Mouse (Mus musculus): Measurements from ENCODE around the gene Hs3st5.
"Not testable (repeated sequence)": the region's sequence is repeated elsewhere in the genome, so short reads cannot be mapped to it uniquely, and the experiment has no call there.

Gene Hs3st5

DNA sequence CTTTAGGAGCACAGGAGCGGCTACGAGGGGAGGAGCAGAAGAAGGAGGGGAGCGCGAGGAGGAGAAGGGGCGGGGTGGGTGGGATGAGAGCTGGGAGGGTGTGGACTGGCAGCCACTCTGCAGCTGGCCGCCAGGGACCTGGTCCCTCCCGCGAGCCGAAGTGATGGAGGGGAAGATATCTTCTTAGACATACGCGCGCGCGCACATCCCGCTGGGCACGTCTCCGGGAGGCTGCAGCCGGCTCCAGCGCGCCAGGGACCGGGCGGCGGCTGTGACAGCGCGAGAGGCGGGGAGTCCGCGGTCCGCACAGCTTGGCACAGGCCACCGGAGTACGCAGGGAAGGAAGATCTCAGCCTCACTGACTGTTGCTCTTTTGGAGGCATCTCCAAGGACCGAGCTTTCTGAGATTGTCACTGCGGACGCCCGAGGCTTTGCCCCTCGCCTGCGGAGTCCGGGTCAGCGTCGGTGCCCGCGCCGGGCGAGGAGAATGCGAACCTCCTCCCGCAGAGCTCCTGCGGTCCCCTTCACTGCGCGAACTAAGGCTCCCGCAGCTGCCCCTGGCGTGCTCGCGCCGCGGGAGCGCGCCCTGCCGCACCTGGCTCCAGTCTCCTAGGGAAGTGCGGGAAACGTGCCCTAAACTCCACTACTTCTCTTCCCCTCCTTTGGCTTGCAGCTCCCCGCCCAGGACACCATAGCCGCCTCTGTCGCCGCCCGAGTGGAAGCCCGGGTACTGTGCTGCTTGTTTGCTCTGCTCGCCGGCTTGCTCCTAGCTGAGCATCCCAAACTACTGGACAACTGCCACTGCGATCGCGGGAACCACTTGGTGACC is at the start of gene Hs3st5:
Gene Hs3st5, plus strand, starts transcription at position 88 of the 829 bp plus-strand sequence.
- peak; percentile 32 for DNase-seq

DNA sequence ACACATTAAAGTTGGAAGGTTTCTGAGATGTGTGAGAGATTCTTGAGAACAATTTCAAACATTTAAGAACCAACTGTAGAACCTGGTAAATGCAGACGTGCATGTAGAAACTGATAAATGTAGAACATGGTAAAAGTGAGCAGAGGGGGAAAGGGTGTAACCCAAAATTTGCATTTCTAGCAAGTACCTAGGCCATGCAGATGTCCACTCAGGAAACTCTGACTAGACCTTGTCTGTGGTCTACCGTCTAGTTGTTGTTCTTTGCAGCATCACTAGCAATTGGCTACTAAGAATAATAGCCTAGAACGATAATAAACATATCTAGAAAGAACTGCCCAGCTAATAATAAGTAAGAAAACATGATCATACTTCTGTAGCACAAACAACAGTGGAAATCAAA is 38.0 kb upstream of the Hs3st5 start:
- DNase-seq: no peak

- no peak for DNase-seq
Measured at GRCm38 (mm10) chr10:36471135-36471534, 35.5 kb upstream of the Hs3st5 start.

DNA sequence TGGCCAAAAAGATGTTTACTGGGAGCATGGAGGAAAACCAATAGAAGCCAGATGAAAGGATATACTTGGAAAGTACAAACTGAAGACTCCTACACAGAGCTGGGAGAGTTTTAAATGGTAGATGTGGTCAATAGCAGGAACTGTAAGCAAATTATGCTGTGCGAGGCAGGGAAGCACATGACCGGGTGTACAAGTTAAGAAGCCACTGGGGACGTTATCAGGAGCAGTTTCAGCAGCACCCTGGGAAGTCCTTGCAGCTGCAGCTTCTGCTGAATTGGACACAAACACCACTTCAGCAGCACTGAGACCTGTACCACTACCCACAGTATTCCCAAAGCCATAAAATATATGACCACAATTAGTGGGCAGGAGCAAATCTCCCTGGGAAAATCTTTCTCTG is 31.8 kb upstream of the Hs3st5 start:
- no peak for DNase-seq

DNA sequence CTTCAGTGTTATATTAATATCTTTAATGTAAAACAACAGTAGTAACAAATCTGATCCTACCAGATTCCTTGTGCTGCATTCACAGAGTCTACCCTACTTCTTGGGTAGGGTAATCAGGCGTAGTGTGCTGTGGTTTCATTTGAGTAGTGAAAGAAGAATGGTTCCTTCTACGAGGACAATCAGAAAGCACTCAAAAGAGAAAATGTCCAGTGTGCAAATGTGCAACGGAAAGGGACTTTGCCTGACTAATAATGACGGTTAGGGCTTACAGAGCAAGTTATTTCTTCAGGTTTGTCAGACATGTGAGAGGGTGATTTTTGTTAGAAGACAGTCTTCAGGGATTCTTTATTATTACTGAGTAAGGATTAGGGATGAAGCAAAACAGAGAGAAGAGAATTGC is 29.1 kb upstream of the Hs3st5 start:
- DNase-seq: no peak

DNA sequence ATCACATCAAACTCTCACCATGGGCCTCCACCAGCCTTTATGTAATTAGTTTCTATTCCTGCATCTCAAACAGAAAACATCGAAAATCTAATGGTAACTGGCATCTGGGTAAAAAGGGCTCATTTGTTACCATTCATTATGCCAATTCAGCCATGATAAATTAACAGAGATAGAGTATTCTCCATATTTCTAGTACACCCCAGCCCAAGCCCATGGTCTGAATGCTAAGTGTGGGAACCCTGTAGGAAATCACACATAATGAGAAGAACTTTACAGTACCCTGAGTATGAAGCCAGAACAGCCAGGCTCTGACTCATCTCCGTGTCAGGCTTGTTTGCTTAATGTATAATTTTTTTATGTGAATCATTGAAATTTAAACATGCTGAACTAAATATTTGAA is 23.3 kb upstream of the Hs3st5 start:
- DNase-seq: no peak

- no peak for DNase-seq
Measured at GRCm38 (mm10) chr10:36484011-36484410, 22.6 kb upstream of the Hs3st5 start.

- DNase-seq: no peak
Measured at GRCm38 (mm10) chr10:36484728-36485300, 21.8 kb upstream of the Hs3st5 start.

- DNase-seq: no peak
Measured at GRCm38 (mm10) chr10:36493566-36493965, 13.0 kb upstream of the Hs3st5 start.

DNA sequence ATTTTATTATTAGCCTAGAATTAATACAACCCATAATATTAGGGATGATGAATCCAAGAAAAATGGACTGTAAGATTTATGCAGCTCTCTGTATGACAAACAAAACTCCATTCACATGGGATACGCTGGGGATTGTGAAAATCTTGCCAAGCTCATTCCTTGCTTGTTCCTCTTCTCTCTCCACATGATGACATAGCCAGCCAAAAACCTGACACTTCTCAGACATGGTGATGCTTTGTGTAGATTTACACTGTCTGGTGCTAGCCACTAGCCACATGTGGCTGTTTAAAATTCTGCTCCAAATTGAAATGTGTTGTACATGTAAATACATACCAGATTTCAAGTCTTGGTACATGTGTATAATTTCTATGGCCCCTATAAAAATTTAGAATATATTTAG is 6.9 kb upstream of the Hs3st5 start:
- no peak for DNase-seq

DNA sequence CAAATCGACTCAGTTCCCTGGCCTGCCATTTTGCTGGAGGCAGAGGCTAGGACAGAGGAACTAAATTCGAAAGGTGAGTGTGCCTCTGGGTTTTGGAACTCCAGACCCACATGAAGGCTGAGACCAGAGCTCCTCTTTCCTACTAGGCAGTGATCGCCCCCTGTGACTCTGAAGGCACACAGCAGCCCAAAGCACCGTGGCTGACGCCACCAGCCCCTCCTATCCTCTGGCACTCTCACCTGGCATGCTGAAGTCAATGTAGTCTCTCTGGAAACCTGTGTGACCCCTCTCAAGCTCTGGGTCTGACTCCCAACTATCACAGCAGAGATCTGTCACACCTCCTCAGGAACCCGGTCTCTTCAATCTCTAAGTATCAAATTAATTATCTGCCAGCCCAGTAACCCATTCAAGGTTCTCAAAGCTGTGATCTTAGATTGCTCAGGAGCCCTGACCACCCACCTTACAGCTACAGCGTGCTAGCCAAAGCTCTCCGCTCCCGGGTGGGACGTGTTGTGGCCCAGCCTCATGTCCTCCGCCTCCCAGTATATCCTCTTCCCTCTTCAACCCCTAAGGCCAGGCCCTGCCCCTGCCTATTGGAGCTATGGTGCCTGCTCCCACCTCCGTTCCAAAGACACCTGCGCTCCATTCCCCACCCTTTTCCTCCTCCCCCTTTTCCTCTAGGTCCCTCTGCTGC is 434 bp upstream of the Hs3st5 start:
- DNase-seq: no peak

DNA sequence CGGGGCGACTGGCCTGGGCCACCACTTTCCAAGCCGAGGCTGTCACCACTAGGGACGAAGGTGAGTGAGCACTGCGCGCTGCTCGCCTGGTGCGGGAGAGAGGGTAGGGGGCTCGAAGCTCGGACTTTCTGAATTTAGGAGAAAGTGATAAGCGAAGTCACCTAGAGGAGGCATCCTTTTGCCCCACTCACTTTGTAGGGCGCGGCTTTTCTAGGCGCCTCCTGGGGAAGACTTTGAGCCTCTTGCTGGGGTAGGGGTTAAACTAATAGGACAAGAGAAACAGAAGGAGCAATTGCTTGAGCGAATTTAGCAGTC is 899 bp downstream of the Hs3st5 start:
- no peak for DNase-seq

- DNase-seq: no peak
Measured at GRCm38 (mm10) chr10:36507991-36508546, 1.5 kb downstream of the Hs3st5 start.

GRCm38 (mm10) chr10:36509477-36509876 is 2.9 kb downstream of the Hs3st5 start:
- DNase-seq: no peak

- DNase-seq: no peak
Measured at GRCm38 (mm10) chr10:36523881-36524280, 17.3 kb downstream of the Hs3st5 start.

- DNase-seq: no peak
Measured at GRCm38 (mm10) chr10:36533633-36534335, 27.2 kb downstream of the Hs3st5 start.

- DNase-seq: no peak
Measured at GRCm38 (mm10) chr10:36546622-36547021, 40.0 kb downstream of the Hs3st5 start.

DNA sequence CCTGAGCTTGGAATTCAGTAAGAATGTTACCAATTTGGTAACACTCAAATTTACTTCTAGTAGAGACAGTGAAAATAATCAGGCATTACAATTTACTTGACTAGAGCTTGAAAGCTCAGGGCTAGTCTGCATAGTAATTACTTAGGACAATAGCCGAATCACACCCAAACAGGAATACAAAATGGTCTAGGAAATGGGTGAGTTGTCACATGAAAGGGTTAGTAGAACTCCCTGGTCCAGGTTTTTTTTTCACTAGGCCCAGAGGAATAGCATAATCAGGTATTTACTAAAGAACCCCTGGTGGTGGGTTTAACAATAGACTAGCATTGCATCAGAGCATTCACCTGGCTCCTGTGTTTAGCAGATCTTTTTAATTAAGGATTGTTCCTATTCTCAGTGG is 41.1 kb downstream of the Hs3st5 start:
- not testable (repeated sequence) for DNase-seq

- DNase-seq: no peak
Measured at GRCm38 (mm10) chr10:36554057-36554456, 47.4 kb downstream of the Hs3st5 start.

DNA sequence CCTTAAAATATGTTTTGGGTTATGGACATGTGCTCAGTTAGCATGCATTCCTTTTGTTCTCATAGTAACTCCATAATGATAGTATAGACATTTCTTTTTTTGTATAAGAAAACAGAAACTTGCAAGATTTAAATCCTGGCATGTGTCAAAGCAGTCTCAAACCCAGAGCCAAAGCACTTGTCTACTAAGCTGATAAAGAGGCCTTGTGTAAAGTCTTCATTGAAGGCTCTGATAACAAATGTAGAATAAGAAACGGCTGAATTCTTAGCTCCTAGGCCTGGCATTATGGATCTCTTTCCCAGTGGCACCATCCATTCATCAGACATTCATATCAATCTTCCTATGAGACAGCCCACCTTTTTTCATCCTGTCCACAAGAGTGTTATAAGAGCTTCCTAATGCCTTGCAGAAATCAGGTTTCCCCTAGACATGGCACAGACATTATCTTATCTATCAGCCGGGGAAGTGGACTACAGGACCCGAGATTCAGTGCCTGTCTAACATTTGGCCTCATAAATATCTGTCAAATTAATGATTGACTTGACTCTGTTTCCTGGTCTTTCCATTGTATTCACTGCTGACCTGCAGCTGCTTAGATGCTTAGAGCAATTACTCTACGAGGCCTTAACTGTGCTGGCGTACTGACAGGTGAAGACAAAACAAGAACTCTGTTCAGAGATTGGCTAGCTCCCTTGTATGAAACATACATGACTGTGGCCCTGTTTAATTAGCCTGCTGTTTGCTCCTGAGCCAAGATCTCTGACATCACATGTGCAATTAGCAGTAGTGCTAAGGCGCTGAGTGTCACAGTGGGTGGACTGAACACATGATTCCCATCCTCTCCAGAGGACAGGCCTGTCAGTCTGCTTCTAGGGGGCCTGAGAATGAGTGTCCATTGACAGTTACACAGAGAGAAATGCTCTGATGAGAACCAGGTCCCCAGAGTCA is 48.6 kb downstream of the Hs3st5 start:
- no peak for DNase-seq

DNA sequence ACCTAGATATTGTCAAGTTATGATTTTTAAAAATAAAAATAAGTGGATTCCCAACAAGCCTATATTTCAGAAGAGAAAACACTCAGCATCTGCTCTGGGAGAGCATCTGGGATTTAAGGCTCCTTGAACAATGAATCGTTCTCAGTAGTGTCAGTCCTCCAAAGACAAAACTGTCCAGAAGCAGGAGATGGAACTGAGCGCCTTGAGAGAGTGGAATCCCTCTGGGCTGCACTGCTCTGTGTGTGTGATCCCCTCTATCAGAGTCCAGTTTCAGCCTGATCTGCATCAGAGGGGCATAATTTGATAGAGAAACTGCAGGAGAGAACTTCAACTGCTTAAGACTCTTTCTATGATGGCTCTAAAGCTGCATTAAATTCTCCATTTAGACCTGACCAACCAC is 49.5 kb downstream of the Hs3st5 start:
- no peak for DNase-seq

- DNase-seq: no peak
Measured at GRCm38 (mm10) chr10:36557673-36558072, 51.1 kb downstream of the Hs3st5 start.
